Mouse (Mus musculus): ENCODE data around the gene Gm20696.

DNA sequence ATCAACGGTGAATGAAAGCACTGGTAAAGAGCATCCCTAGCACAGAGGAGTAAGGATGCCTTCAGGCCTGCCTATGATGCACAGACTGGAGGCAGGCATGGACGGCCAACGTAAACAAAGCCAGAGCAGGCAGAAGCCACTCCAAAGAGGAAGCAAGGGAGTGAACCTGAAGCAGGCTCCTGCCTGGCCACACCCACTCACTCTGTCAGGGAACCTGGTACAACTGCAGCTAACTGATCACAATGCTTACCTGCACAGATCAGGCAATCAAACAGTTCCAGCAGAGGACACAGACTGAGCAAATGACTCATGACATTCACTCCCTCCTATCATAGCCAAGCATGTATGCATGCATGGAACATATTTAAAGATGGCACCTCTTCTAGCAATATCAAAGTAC is 381.6 kb downstream of the Gm20696 start:
- TF ChIP-seq CTCF (IDR thresholded peaks at IDR 0.05; ENCODE audit: low read depth, low read length) (no peak), POLR2A (IDR thresholded peaks at IDR 0.05; ENCODE audit: borderline replicate concordance, low read depth, low read length) (no peak)

All from bone marrow macrophage, adult 2 months (primary cell).